11 mouse cellular contexts compared by ENCODE assay signal in the genomic region with DNA sequence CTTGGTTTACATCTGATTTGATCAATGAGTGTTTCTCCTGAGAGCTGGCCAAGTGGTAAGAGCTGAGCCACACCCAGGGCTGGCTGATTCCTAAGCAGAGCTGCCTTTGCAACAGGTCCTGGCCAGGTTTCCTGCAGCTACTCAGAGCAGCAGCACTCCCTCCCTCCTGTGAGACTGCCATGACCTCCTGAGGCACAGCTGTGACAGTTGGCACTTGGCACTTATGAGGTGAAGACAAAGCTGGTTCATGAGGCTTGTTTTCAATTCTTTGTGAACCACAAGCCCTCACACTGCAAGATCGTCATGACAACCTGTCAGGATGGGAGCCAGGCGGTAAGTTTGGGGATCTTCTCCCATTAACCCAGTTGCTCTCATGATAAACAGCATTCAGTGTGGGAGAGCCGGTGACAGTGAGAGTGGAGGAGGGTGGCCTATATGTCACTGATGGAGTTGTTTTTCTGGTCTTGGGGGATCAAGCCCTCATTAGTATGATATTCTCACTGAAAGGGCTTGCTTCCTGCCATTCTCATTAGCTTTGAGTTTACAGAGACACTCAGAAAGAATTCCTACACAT. TPM values are rescaled to one million over a fixed set of nuclear protein-coding genes. Genes with fewer than 3 reads are reported as not detected.
DNase-seq lines count a peak whose midpoint lies in the region; ATAC-seq and TF ChIP-seq lines count a peak whose summit lies in the region.
"Had no signal": no experiment of that assay in that cellular context is flagged by ENCODE, and none has a peak within 500 bp of the region (broad histone marks: within the 10 kb centered on the region; RNA-seq: fewer than 3 reads in every experiment).

No protein-coding gene starts in this region.

- H3K4me1 ChIP-seq in embryonic facial prominence, embryonic 13.5 days: peaks cover 7% of the 10 kb centered on the region; the same call in 1 of the 2 replicates
- H3K4me1 ChIP-seq in embryonic facial prominence, embryonic 10.5 days: peaks cover 6% of the 10 kb centered on the region; the same call in 1 of the 2 replicates
- H3K4me1 ChIP-seq in kidney, postnatal 0 days (replicated peaks; ENCODE audit: insufficient read depth, low read length): no peaks in the 10 kb centered on the region
- H3K4me1 ChIP-seq in midbrain, embryonic 16.5 days (ENCODE audit: control insufficient read depth, insufficient read depth, low read length): peaks cover 9% of the 10 kb centered on the region
- H3K4me1 ChIP-seq: limb, embryonic 12.5 days had no signal

- H3K4me3 ChIP-seq in embryonic facial prominence, embryonic 13.5 days: no peak overlapping the region
- H3K4me3 ChIP-seq in embryonic facial prominence, embryonic 10.5 days: no peak overlapping the region
- no peak overlapping the region for H3K4me3 ChIP-seq in kidney, postnatal 0 days (replicated peaks; ENCODE audit: low read depth, low read length)
- no peak overlapping the region for H3K4me3 ChIP-seq in midbrain, embryonic 16.5 days (ENCODE audit: low read depth, low read length)
- H3K4me3 ChIP-seq: limb, embryonic 12.5 days had no signal

- no peak for DNase-seq in embryonic facial prominence, embryonic 10.5 days (ENCODE audit: low spot score)
- peak; percentile 27 for DNase-seq in kidney, postnatal 0 days (ENCODE audit: low spot score)
- DNase-seq in kidney, adult 18-20 months: no peak
- DNase-seq in ZHBTc4 (ENCODE audit: low read depth, low spot score): peak; percentile 24
- DNase-seq in right cerebral cortex, adult 18-20 months: no peak

- no peaks in the 10 kb centered on the region for H3K36me3 ChIP-seq in embryonic facial prominence, embryonic 13.5 days
- H3K36me3 ChIP-seq in embryonic facial prominence, embryonic 10.5 days (replicated peaks): no peaks in the 10 kb centered on the region
- no peaks in the 10 kb centered on the region for H3K36me3 ChIP-seq in kidney, postnatal 0 days (ENCODE audit: insufficient read depth, low read length)
- H3K36me3 ChIP-seq in midbrain, embryonic 16.5 days (ENCODE audit: control insufficient read depth, insufficient read depth, low read length): no peaks in the 10 kb centered on the region
- H3K36me3 ChIP-seq: limb, embryonic 12.5 days had no signal

- no peak overlapping the region for H3K4me2 ChIP-seq in embryonic facial prominence, embryonic 13.5 days
- no peak overlapping the region for H3K4me2 ChIP-seq in kidney, postnatal 0 days (ENCODE audit: low read length)
- H3K4me2 ChIP-seq in midbrain, embryonic 16.5 days (ENCODE audit: low read length): no peak overlapping the region
- H3K4me2 ChIP-seq: limb, embryonic 12.5 days had no signal

- no peaks in the 10 kb centered on the region for H3K9me3 ChIP-seq in embryonic facial prominence, embryonic 13.5 days
- H3K9me3 ChIP-seq in embryonic facial prominence, embryonic 10.5 days: no peaks in the 10 kb centered on the region
- H3K9me3 ChIP-seq in kidney, postnatal 0 days (replicated peaks; ENCODE audit: low read length): no peaks in the 10 kb centered on the region
- H3K9me3 ChIP-seq in midbrain, embryonic 16.5 days (replicated peaks; ENCODE audit: control insufficient read depth, low read length, poor library complexity, severe bottlenecking): no peaks in the 10 kb centered on the region
- H3K9me3 ChIP-seq: limb, embryonic 12.5 days had no signal

- no peak for ATAC-seq in embryonic facial prominence, embryonic 13.5 days (ENCODE audit: insufficient number of reproducible peaks, insufficient read depth, low FRiP score, low TSS enrichment, low read depth)
- peak; percentile 54; the same call in 1 of the 2 replicates for ATAC-seq in kidney, postnatal 0 days (replicated peaks; ENCODE audit: low FRiP score, low read depth)
- ATAC-seq in midbrain, embryonic 16.5 days: peak; percentile 64; the same call in 1 of the 2 replicates
- no peak for ATAC-seq in megakaryocyte progenitor cell, adult 5-6 weeks (replicated peaks; ENCODE audit: poor library complexity)
- ATAC-seq: inflammation-experienced regulatory T-cells, adult 6 months had no signal

- TF ChIP-seq CTCF in kidney, postnatal 0 days (IDR thresholded peaks at IDR 0.05; ENCODE audit: low read depth): no peak

- 48% methylated on average over 3 of the region's 3 CpGs for WGBS in embryonic facial prominence, embryonic 13.5 days
- WGBS in embryonic facial prominence, embryonic 10.5 days: 54% methylated on average over 3 of the region's 3 CpGs
- 14% methylated on average over 3 of the region's 3 CpGs for WGBS in kidney, postnatal 0 days
- 26% methylated on average over 3 of the region's 3 CpGs for WGBS in midbrain, embryonic 16.5 days

- H3K27ac ChIP-seq in embryonic facial prominence, embryonic 13.5 days: peak overlapping the region; percentile 34; the same call in 1 of the 2 replicates
- no peak overlapping the region for H3K27ac ChIP-seq in embryonic facial prominence, embryonic 10.5 days (replicated peaks)
- H3K27ac ChIP-seq in kidney, postnatal 0 days: no peak overlapping the region
- 0 out of 2 replicates have a peak overlapping the region, but pooled peaks have one; percentile 13 for H3K27ac ChIP-seq in midbrain, embryonic 16.5 days (ENCODE audit: low read length)
- H3K27ac ChIP-seq: limb, embryonic 12.5 days; macrophage had no signal

- 0 out of 2 replicates have a peak overlapping the region, but pooled peaks have one; percentile 12 for H3K9ac ChIP-seq in embryonic facial prominence, embryonic 13.5 days
- H3K9ac ChIP-seq in kidney, postnatal 0 days (ENCODE audit: low read depth, low read length): no peak overlapping the region
- no peak overlapping the region for H3K9ac ChIP-seq in midbrain, embryonic 16.5 days (ENCODE audit: low read depth, low read length)
- H3K9ac ChIP-seq: limb, embryonic 12.5 days had no signal

- H3K27me3 ChIP-seq in embryonic facial prominence, embryonic 13.5 days: no peaks in the 10 kb centered on the region
- no peaks in the 10 kb centered on the region for H3K27me3 ChIP-seq in embryonic facial prominence, embryonic 10.5 days (replicated peaks; ENCODE audit: low read depth, poor library complexity, severe bottlenecking)
- no peaks in the 10 kb centered on the region for H3K27me3 ChIP-seq in kidney, postnatal 0 days (ENCODE audit: insufficient read depth, low read length)
- H3K27me3 ChIP-seq in midbrain, embryonic 16.5 days (ENCODE audit: control insufficient read depth, insufficient read depth, low read depth, low read length): no peaks in the 10 kb centered on the region
- H3K27me3 ChIP-seq: limb, embryonic 12.5 days had no signal

RNA-seq across cellular contexts. Expression of a gene that starts 6.7 kb away (rescaled TPM):
- polyA plus RNA-seq in embryonic facial prominence, embryonic 13.5 days (2015; fragmentation: Nextera tagmentation; extraction: Ambion mirVana): 0.98 and 1.2 TPM in 2 replicates
- polyA plus RNA-seq in embryonic facial prominence, embryonic 10.5 days (2016; fragmentation: Nextera tagmentation; extraction: Ambion mirVana): 0.53 and 0.70 TPM in 2 replicates
- polyA plus RNA-seq in kidney, postnatal 0 days (2015; fragmentation: Nextera tagmentation; extraction: Ambion mirVana): 0.54 TPM in 2 replicates
- polyA plus RNA-seq in midbrain, embryonic 16.5 days (2015; fragmentation: Nextera tagmentation; extraction: Ambion mirVana): 0.58 and 0.63 TPM in 2 replicates
- total RNA-seq in megakaryocyte progenitor cell, adult 5-6 weeks (2015): not detected in 2 replicates
- not detected in 2 replicates for total RNA-seq in megakaryocyte progenitor cell, adult 5-6 weeks (2017)
- polyA plus RNA-seq: macrophage had no signal

Comparison
In these comparisons a context has a peak if more than half of its experiments do, and no peak if none do; other contexts are left out.
1. H3K27ac ChIP-seq: peak in embryonic facial prominence, embryonic 13.5 days (single experiment) and midbrain, embryonic 16.5 days (single experiment); none in embryonic facial prominence, embryonic 10.5 days (single experiment) and kidney, postnatal 0 days (single experiment).
2. DNase-seq: peak in kidney, postnatal 0 days (single experiment) and ZHBTc4 (single experiment); none in embryonic facial prominence, embryonic 10.5 days (single experiment), kidney, adult 18-20 months (single experiment) and right cerebral cortex, adult 18-20 months (single experiment).
3. ATAC-seq: peak in kidney, postnatal 0 days (single experiment) and midbrain, embryonic 16.5 days (single experiment); none in embryonic facial prominence, embryonic 13.5 days (single experiment) and megakaryocyte progenitor cell, adult 5-6 weeks (single experiment).